Mouse (Mus musculus): ENCODE data around the gene Myo1e.

Gene Myo1e

GRCm38 (mm10) chr9:70408791-70409190 lies 201.6 kb downstream of the Myo1e start:
- in situ Hi-C loops (cut with MboI, MseI), result loop anchor here in 1 of 2 experiments (5.0 kb wide), 1 partner anchor 301 kb away; no protein-coding TSS in a partner anchor

- in situ Hi-C loops (cut with MboI, MseI), result loop anchor here in 1 of 2 experiments (5.0 kb wide), 1 partner anchor 302 kb away; no protein-coding TSS in a partner anchor
Measured at GRCm38 (mm10) chr9:70409743-70410142, 202.6 kb downstream of the Myo1e start.

GRCm38 (mm10) chr9:70410668-70411067 lies 203.5 kb downstream of the Myo1e start:
- in situ Hi-C loops (cut with MboI, MseI), result no loop called here

GRCm38 (mm10) chr9:70413038-70413437 lies 205.9 kb downstream of the Myo1e start:
- in situ Hi-C loops (cut with MboI, MseI), result no loop called here

- in situ Hi-C loops (cut with MboI, MseI), result no loop called here
Measured at GRCm38 (mm10) chr9:70416412-70416811, 209.3 kb downstream of the Myo1e start.

GRCm38 (mm10) chr9:70421257-70422056 lies 214.3 kb downstream of the Myo1e start, which contains the start of gene Ccnb2:
Ccnb2 (minus strand) TSS chr9:70421547.
- in situ Hi-C loops (cut with MboI, MseI), result no loop called here

- in situ Hi-C loops (cut with MboI, MseI), result no loop called here
Measured at GRCm38 (mm10) chr9:70422661-70423060, 215.5 kb downstream of the Myo1e start.

GRCm38 (mm10) chr9:70439959-70440358 lies 232.8 kb downstream of the Myo1e start:
- in situ Hi-C loops (cut with MboI, MseI), result no loop called here

GRCm38 (mm10) chr9:70449072-70449471 lies 241.9 kb downstream of the Myo1e start:
- in situ Hi-C loops (cut with MboI, MseI), result no loop called here
